Mouse (Mus musculus) midbrain, embryonic 11.5 days (tissue): Measurements from ENCODE around the gene Ppp1r12a. TPM values are rescaled to one million over a fixed set of nuclear protein-coding genes. Genes with fewer than 3 reads are reported as not detected.
A peak's percentile ranks its signal among the peaks of the same experiment; 100 is the strongest.

ENCODE experiments used
- ATAC-seq: fragments of 200-750 bp; cut with Nextera tagmentation; 2 replicates; pipeline ENCODE4 v1.8.0; 2017; ENCODE audit warnings: moderate TSS enrichment, moderate library complexity; ENCODE audit not compliant: low FRiP score
- DNase-seq: peaks from one replicate; pipeline ENCODE4 v3.0.0; 2015; ENCODE audit warnings: low spot score; ENCODE audit errors: missing footprints
- H3K27ac ChIP-seq: fragments of 300-500 bp; sonication (generic); 2 replicates; pipeline ENCODE4 v1.5.1; 2014; ENCODE audit warnings: low read depth, low read length
- H3K27me3 ChIP-seq: fragments of 300-500 bp; sonication (generic); 2 replicates; pipeline ENCODE4 v1.6.1; 2014; ENCODE audit warnings: mild to moderate bottlenecking, low read length, moderate library complexity, mixed read lengths; ENCODE audit not compliant: control insufficient read depth, insufficient read depth
- H3K36me3 ChIP-seq: fragments of 300-500 bp; sonication (generic); 2 replicates; pipeline ENCODE4 v1.6.1; 2014; ENCODE audit warnings: mild to moderate bottlenecking, low read length, moderate library complexity, mixed read lengths; ENCODE audit not compliant: control insufficient read depth, insufficient read depth
- H3K4me1 ChIP-seq: fragments of 300-500 bp; sonication (generic); 2 replicates; pipeline ENCODE4 v1.6.1; 2014; ENCODE audit warnings: low read length; ENCODE audit not compliant: control insufficient read depth, insufficient read depth
- H3K4me2 ChIP-seq: fragments of 300-500 bp; sonication (generic); 2 replicates; pipeline ENCODE4 v1.6.1; 2014; ENCODE audit warnings: mild to moderate bottlenecking, moderate library complexity
- H3K4me3 ChIP-seq: fragments of 300-500 bp; sonication (generic); 2 replicates; pipeline ENCODE4 v1.5.1; 2014; ENCODE audit warnings: low read depth, low read length
- H3K9ac ChIP-seq: fragments of 300-500 bp; sonication (generic); 2 replicates; pipeline ENCODE4 v1.6.1; 2014; ENCODE audit warnings: low read length
- H3K9me3 ChIP-seq: fragments of 300-500 bp; sonication (generic); 2 replicates; pipeline ENCODE4 v1.6.1; 2016; ENCODE audit warnings: low read length; ENCODE audit not compliant: control insufficient read depth
- WGBS: fragments of 180-500 bp; shearing (Covaris S2); extraction: QIAGEN DNeasy Blood & Tissue Kit; methylation state at CpG from one replicate; pipeline ENCODE4 v1.1.7; 2014; 5-methylcytosine and 5-hydroxymethylcytosine counted together
- polyA plus RNA-seq: library from polyadenylated mRNA; unstranded; fragments of >200 nt; fragmentation: Nextera tagmentation; extraction: Ambion mirVana; gene quantifications from 2 replicates; pipeline ENCODE4 v1.2.1, GENCODE M21; 2014

Ppp1r12a gene
- polyA plus RNA-seq, 1 experiment from 2014 or later = 78.6 TPM

- no peak for ATAC-seq
- Histone ChIP-seq H3K9ac (no peak overlapping the region), H3K4me1 (no peaks in the 10 kb centered on the region)
Measured at GRCm38 (mm10) chr10:108185265-108185664, 23.3 kb downstream of the Ppp1r12a start.

GRCm38 (mm10) chr10:108189303-108189702 is 27.3 kb downstream of the Ppp1r12a start:
- WGBS = 95% methylated on average over 2 of the region's 2 CpGs
- Histone ChIP-seq H3K9me3 (no peaks in the 10 kb centered on the region), H3K4me2 (no peak overlapping the region), H3K27ac (no peak overlapping the region), H3K27me3 (no peaks in the 10 kb centered on the region), H3K36me3 (no peaks in the 10 kb centered on the region), H3K4me1 (no peaks in the 10 kb centered on the region), H3K4me3 (no peak overlapping the region), H3K9ac (no peak overlapping the region)
- ATAC-seq = no peak
- peak; percentile 23 for DNase-seq

More at GRCm38 (mm10) chr10:108185265-108185664, 23.3 kb downstream of the Ppp1r12a start:
- no peak overlapping the region for H3K27ac ChIP-seq
- no peak overlapping the region for H3K4me2 ChIP-seq
- H3K9me3 ChIP-seq = no peaks in the 10 kb centered on the region
- H3K27me3 ChIP-seq = no peaks in the 10 kb centered on the region
- WGBS = 91% methylated on average over 3 of the region's 3 CpGs
- DNase-seq = no peak
- H3K36me3 ChIP-seq = no peaks in the 10 kb centered on the region
- no peak overlapping the region for H3K4me3 ChIP-seq

- Histone ChIP-seq H3K4me2 (no peak overlapping the region), H3K27ac (no peak overlapping the region), H3K27me3 (no peaks in the 10 kb centered on the region), H3K9me3 (no peaks in the 10 kb centered on the region), H3K36me3 (no peaks in the 10 kb centered on the region), H3K4me1 (no peaks in the 10 kb centered on the region), H3K9ac (no peak overlapping the region), H3K4me3 (no peak overlapping the region)
- 86% methylated on average over 3 of the region's 3 CpGs for WGBS
- peak; percentile 74 for DNase-seq
- no peak for ATAC-seq
Measured at GRCm38 (mm10) chr10:108189986-108190385, 28.0 kb downstream of the Ppp1r12a start.

- Histone ChIP-seq H3K4me3 (no peak overlapping the region), H3K4me2 (no peak overlapping the region), H3K27me3 (no peaks in the 10 kb centered on the region), H3K9ac (no peak overlapping the region), H3K4me1 (no peaks in the 10 kb centered on the region), H3K36me3 (no peaks in the 10 kb centered on the region), H3K9me3 (no peaks in the 10 kb centered on the region), H3K27ac (no peak overlapping the region)
- peak; percentile 23 for DNase-seq
- ATAC-seq = no peak
Measured at GRCm38 (mm10) chr10:108190626-108191025, 28.6 kb downstream of the Ppp1r12a start.

- H3K4me3 ChIP-seq = no peak overlapping the region
- no peak overlapping the region for H3K27ac ChIP-seq
- no peak overlapping the region for H3K9ac ChIP-seq
- no peak overlapping the region for H3K4me2 ChIP-seq
- no peaks in the 10 kb centered on the region for H3K36me3 ChIP-seq
- 81% methylated on average over 8 of the region's 8 CpGs for WGBS
- H3K9me3 ChIP-seq = no peaks in the 10 kb centered on the region
- peak; percentile 69 for DNase-seq
- ATAC-seq = no peak
- H3K4me1 ChIP-seq = no peaks in the 10 kb centered on the region
- no peaks in the 10 kb centered on the region for H3K27me3 ChIP-seq
Measured at GRCm38 (mm10) chr10:108191381-108191787, 29.4 kb downstream of the Ppp1r12a start.

- ATAC-seq (no peak), DNase-seq (peak; percentile 61)
- Histone ChIP-seq H3K4me3 (no peak overlapping the region), H3K36me3 (no peaks in the 10 kb centered on the region), H3K27ac (no peak overlapping the region), H3K4me2 (no peak overlapping the region), H3K4me1 (no peaks in the 10 kb centered on the region), H3K27me3 (no peaks in the 10 kb centered on the region), H3K9me3 (no peaks in the 10 kb centered on the region), H3K9ac (no peak overlapping the region)
- WGBS = 78% methylated on average over 2 of the region's 2 CpGs
Measured at GRCm38 (mm10) chr10:108192306-108192705, 30.3 kb downstream of the Ppp1r12a start.

GRCm38 (mm10) chr10:108196124-108196523 is 34.1 kb downstream of the Ppp1r12a start:
- H3K27me3 ChIP-seq = no peaks in the 10 kb centered on the region
- no peak overlapping the region for H3K9ac ChIP-seq
- H3K4me2 ChIP-seq = no peak overlapping the region
- no peak overlapping the region for H3K4me3 ChIP-seq
- H3K36me3 ChIP-seq = no peaks in the 10 kb centered on the region
- DNase-seq (no peak), ATAC-seq (no peak)
- H3K9me3 ChIP-seq = no peaks in the 10 kb centered on the region
- 94% methylated on average over 2 of the region's 2 CpGs for WGBS
- H3K27ac ChIP-seq = no peak overlapping the region
- H3K4me1 ChIP-seq = no peaks in the 10 kb centered on the region

- Histone ChIP-seq H3K27ac (no peak overlapping the region), H3K4me2 (no peak overlapping the region), H3K27me3 (no peaks in the 10 kb centered on the region), H3K36me3 (no peaks in the 10 kb centered on the region), H3K9me3 (no peaks in the 10 kb centered on the region), H3K4me1 (no peaks in the 10 kb centered on the region), H3K4me3 (no peak overlapping the region), H3K9ac (no peak overlapping the region)
- WGBS = 100% methylated on average over 1 of the region's 1 CpGs
- DNase-seq (peak; percentile 69), ATAC-seq (0 out of 2 replicates have a peak, but pooled peaks have one; percentile 61)
Measured at GRCm38 (mm10) chr10:108197498-108197897, 35.5 kb downstream of the Ppp1r12a start.

- no peak overlapping the region for H3K4me3 ChIP-seq
- H3K4me2 ChIP-seq = no peak overlapping the region
- H3K27ac ChIP-seq = no peak overlapping the region
- no peaks in the 10 kb centered on the region for H3K9me3 ChIP-seq
- H3K4me1 ChIP-seq = no peaks in the 10 kb centered on the region
- no peaks in the 10 kb centered on the region for H3K36me3 ChIP-seq
- ATAC-seq = no peak
- DNase-seq = peak; percentile 47
- no peaks in the 10 kb centered on the region for H3K27me3 ChIP-seq
- 95% methylated on average over 2 of the region's 2 CpGs for WGBS
- no peak overlapping the region for H3K9ac ChIP-seq
Measured at GRCm38 (mm10) chr10:108198945-108199344, 37.0 kb downstream of the Ppp1r12a start.

- Histone ChIP-seq H3K4me3 (no peak overlapping the region), H3K27ac (no peak overlapping the region), H3K9me3 (no peaks in the 10 kb centered on the region), H3K4me2 (no peak overlapping the region), H3K9ac (no peak overlapping the region), H3K4me1 (no peaks in the 10 kb centered on the region), H3K27me3 (no peaks in the 10 kb centered on the region), H3K36me3 (no peaks in the 10 kb centered on the region)
- ATAC-seq = no peak
- DNase-seq = peak; percentile 79
- 94% methylated on average over 4 of the region's 4 CpGs for whole genome bisulfite sequencing
Measured at GRCm38 (mm10) chr10:108202126-108202525, 40.1 kb downstream of the Ppp1r12a start.
